Mouse (Mus musculus) G1E (cell line): Measurements from ENCODE around the gene Coq8b. TPM values are rescaled to one million over a fixed set of nuclear protein-coding genes. Genes with fewer than 3 reads are reported as not detected.

Experiments used
- ATAC-seq: 2 replicates; pipeline ENCODE4 v1.8.0; 2016; ENCODE audit warnings: mild to moderate bottlenecking; ENCODE audit not compliant: insufficient number of reproducible peaks, poor library complexity, low FRiP score, severe bottlenecking; ENCODE audit errors: extremely low read depth
- DNase-seq: peaks from one replicate; pipeline ENCODE4 v3.0.0; 2012; ENCODE audit warnings: low spot score
- H3K27me3 ChIP-seq: 2 replicates; pipeline ENCODE4 v1.6.1; 2012; ENCODE audit warnings: mild to moderate bottlenecking, low read length, inconsistent platforms; ENCODE audit not compliant: insufficient read depth
- H3K36me3 ChIP-seq: replicated peaks from 2 replicates; pipeline ENCODE3; 2012; ENCODE audit warnings: mild to moderate bottlenecking, inconsistent platforms
- H3K4me1 ChIP-seq: 2 replicates; pipeline ENCODE4 v1.6.1; 2012; ENCODE audit warnings: low read depth, low read length, inconsistent platforms, mixed read lengths; ENCODE audit not compliant: insufficient read depth
- H3K4me3 ChIP-seq: 2 replicates; pipeline ENCODE4 v1.5.1; 2012; ENCODE audit warnings: low read depth, mild to moderate bottlenecking, inconsistent platforms, low read length, moderate library complexity, mixed read lengths
- H3K9me3 ChIP-seq: replicated peaks from 2 replicates; pipeline ENCODE4 v1.6.1; 2012; ENCODE audit warnings: inconsistent platforms
- CTCF ChIP-seq: IDR thresholded peaks from 2 replicates; pipeline ENCODE4 v1.5.1; 2012; ENCODE audit warnings: low read depth, low read length, inconsistent platforms, mixed read lengths
- GATA1 ChIP-seq: IDR thresholded peaks from 2 replicates; pipeline ENCODE4 v1.6.1; 2012; ENCODE audit warnings: borderline replicate concordance, low read length, inconsistent platforms, mixed read lengths
- GATA2 ChIP-seq: IDR thresholded peaks from 2 replicates; pipeline ENCODE4 v1.6.1; 2012; ENCODE audit warnings: low read depth, low read length, inconsistent platforms, borderline replicate concordance
- POLR2AphosphoS5 ChIP-seq: IDR thresholded peaks from 2 replicates; pipeline ENCODE4 v1.6.1; 2012; ENCODE audit warnings: low read depth, low read length, inconsistent platforms; ENCODE audit not compliant: insufficient replicate concordance
- TAL1 ChIP-seq: conservative IDR thresholded peaks from 2 replicates; pipeline ENCODE4 v1.6.1; 2012; ENCODE audit warnings: low read depth, low read length, inconsistent platforms, mixed read lengths
- polyA plus RNA-seq: library from polyadenylated mRNA; stranded (reverse); fragments of >175 nt; gene quantifications from 2 replicates; pipeline ENCODE4 v1.2.3, GENCODE M21; 2012
- total RNA-seq, 2 experiments: library from RNA; stranded (forward) in 1 of 2; stranded (reverse) in 1 of 2; fragments of 200-1000 nt in 1 of 2; fragments of >200 nt in 1 of 2; fragmentation: Nextera tagmentation in 1 of 2; gene quantifications; 2 replicates each; pipeline ENCODE4 v1.2.3; 2014 to 2017

Coq8b gene
- total and polyA plus RNA-seq, 3 experiments, result 25.3 to 62.2 (median 30.4) TPM

- peaks cover 33% of the 10 kb centered on the region for H3K36me3 ChIP-seq
- ATAC-seq, result no peak
- TF ChIP-seq GATA1, result no peak
- no peak for TF ChIP-seq TAL1
- no peak for TF ChIP-seq POLR2AphosphoS5
- TF ChIP-seq GATA2, result no peak
- no peak for TF ChIP-seq CTCF
- no peaks in the 10 kb centered on the region for H3K9me3 ChIP-seq
- H3K4me1 ChIP-seq, result peaks cover 43% of the 10 kb centered on the region
- no peak for DNase-seq
- peak overlapping the region; percentile 4; the same call in 1 of the 2 replicates for H3K4me3 ChIP-seq
- H3K27me3 ChIP-seq, result peaks cover 10% of the 10 kb centered on the region; the same call in 1 of the 2 replicates
These were observed 26.9 kb downstream of the Coq8b start for GRCm38 (mm10) chr7:27259771-27260170.

- TF ChIP-seq TAL1, result no peak
- no peak for TF ChIP-seq GATA1
- no peak for TF ChIP-seq POLR2AphosphoS5
- no peak for TF ChIP-seq GATA2
- no peak for TF ChIP-seq CTCF
- ATAC-seq, result no peak
- H3K36me3 ChIP-seq, result peaks cover 22% of the 10 kb centered on the region
- no peak overlapping the region for H3K4me3 ChIP-seq
- H3K4me1 ChIP-seq, result peaks cover 40% of the 10 kb centered on the region
- H3K27me3 ChIP-seq, result peaks cover 11% of the 10 kb centered on the region; the same call in 1 of the 2 replicates
- DNase-seq, result no peak
- H3K9me3 ChIP-seq, result no peaks in the 10 kb centered on the region
These were observed 28.0 kb downstream of the Coq8b start for GRCm38 (mm10) chr7:27260856-27261255.

- Histone ChIP-seq H3K36me3 (peaks cover 12% of the 10 kb centered on the region), H3K4me3 (no peak overlapping the region), H3K4me1 (peaks cover 37% of the 10 kb centered on the region), H3K27me3 (peaks cover 18% of the 10 kb centered on the region; the same call in 1 of the 2 replicates), H3K9me3 (no peaks in the 10 kb centered on the region)
- ATAC-seq (no peak), DNase-seq (no peak)
- TF ChIP-seq POLR2AphosphoS5, result no peak
- TF ChIP-seq CTCF, result no peak
- TF ChIP-seq GATA2, result no peak
- no peak for TF ChIP-seq TAL1
- TF ChIP-seq GATA1, result no peak
These were observed 29.1 kb downstream of the Coq8b start for GRCm38 (mm10) chr7:27261888-27262287.

GRCm38 (mm10) chr7:27264761-27265160, 31.9 kb downstream of the Coq8b start:
- TF ChIP-seq GATA1, result no peak
- TF ChIP-seq CTCF, result no peak
- no peak for TF ChIP-seq POLR2AphosphoS5
- TF ChIP-seq GATA2, result no peak
- no peak for TF ChIP-seq TAL1
- peaks cover 17% of the 10 kb centered on the region for H3K4me1 ChIP-seq
- H3K36me3 ChIP-seq, result peaks cover 3% of the 10 kb centered on the region
- H3K27me3 ChIP-seq, result peaks cover 12% of the 10 kb centered on the region; the same call in 1 of the 2 replicates
- H3K9me3 ChIP-seq, result no peaks in the 10 kb centered on the region
- no peak for ATAC-seq
- DNase-seq, result no peak
- peak overlapping the region; percentile 36; the same call in 1 of the 2 replicates for H3K4me3 ChIP-seq

GRCm38 (mm10) chr7:27266515-27267128, 33.8 kb downstream of the Coq8b start:
- no peak for ATAC-seq
- Histone ChIP-seq H3K27me3 (peaks cover 9% of the 10 kb centered on the region; the same call in 1 of the 2 replicates), H3K9me3 (no peaks in the 10 kb centered on the region), H3K4me3 (no peak overlapping the region), H3K4me1 (peaks cover 10% of the 10 kb centered on the region), H3K36me3 (peaks cover 3% of the 10 kb centered on the region)
- no peak for DNase-seq
- TF ChIP-seq CTCF (no peak), POLR2AphosphoS5 (no peak), GATA1 (no peak), GATA2 (no peak), TAL1 (no peak)

GRCm38 (mm10) chr7:27271423-27271822, 38.6 kb downstream of the Coq8b start:
- Histone ChIP-seq H3K27me3 (peaks cover 5% of the 10 kb centered on the region; the same call in 1 of the 2 replicates), H3K9me3 (no peaks in the 10 kb centered on the region), H3K36me3 (no peaks in the 10 kb centered on the region), H3K4me1 (peaks cover 17% of the 10 kb centered on the region), H3K4me3 (no peak overlapping the region)
- ATAC-seq, result no peak
- DNase-seq, result no peak
- no peak for TF ChIP-seq GATA1
- no peak for TF ChIP-seq CTCF
- no peak for TF ChIP-seq TAL1
- TF ChIP-seq POLR2AphosphoS5, result no peak
- no peak for TF ChIP-seq GATA2
